Mouse (Mus musculus) lung, adult 2 months (tissue): ENCODE data around the gene Gpx2.

ENCODE experiments used
- CTCF ChIP-seq: fragments of 200-500 bp; IDR thresholded peaks from 2 replicates; pipeline ENCODE4 v1.5.1; 2011; ENCODE audit warnings: mild to moderate bottlenecking, low read length, control low read depth; ENCODE audit not compliant: insufficient read depth
- POLR2A ChIP-seq: fragments of 200-500 bp; IDR thresholded peaks from 2 replicates; pipeline ENCODE4 v1.6.1; 2011; ENCODE audit warnings: low read depth, mild to moderate bottlenecking, control low read depth, low read length, borderline replicate concordance; ENCODE audit errors: extremely low read depth

DNA sequence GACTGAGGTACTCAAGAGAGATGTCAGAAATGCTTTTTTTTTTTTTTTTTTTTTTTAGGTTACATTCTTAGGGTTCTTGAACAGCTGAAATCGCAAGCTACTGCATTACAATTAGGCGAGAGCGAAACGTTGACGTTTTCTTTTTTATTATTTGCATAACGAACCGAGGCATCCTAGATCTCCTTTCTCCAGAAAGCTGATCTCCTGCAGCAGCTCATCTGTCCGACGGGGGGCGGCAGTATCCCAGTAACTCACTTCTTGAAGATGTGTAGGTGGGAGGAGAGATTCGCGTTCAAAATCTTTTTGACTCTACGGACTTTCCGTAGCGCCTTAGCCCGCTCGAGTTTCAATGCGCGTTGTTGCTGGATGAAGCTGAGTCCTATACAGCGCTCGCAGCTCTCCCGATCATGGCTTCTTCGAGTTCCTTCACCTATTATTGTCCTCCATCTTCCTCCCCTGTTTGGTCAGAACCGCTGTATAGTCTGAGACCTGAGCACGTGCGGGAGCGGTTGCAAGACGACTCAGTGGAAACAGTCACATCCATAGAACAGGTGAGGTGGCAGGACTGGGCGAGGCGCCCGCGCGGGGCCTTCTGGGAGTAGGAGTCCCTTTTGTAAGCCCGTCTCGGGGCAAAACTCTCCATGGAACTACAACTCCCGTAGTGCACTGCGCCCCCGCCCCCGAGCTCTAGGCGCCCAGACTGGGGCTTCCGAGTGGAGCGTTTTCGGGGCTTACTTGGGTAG is 41.9 kb upstream of the Gpx2 start:
- peak; percentile 57; the same call in 1 of the 2 replicates for TF ChIP-seq POLR2A
- peak; percentile 73 for TF ChIP-seq CTCF
